Mouse (Mus musculus): ENCODE measurements around the gene Cpt1a.

DNA sequence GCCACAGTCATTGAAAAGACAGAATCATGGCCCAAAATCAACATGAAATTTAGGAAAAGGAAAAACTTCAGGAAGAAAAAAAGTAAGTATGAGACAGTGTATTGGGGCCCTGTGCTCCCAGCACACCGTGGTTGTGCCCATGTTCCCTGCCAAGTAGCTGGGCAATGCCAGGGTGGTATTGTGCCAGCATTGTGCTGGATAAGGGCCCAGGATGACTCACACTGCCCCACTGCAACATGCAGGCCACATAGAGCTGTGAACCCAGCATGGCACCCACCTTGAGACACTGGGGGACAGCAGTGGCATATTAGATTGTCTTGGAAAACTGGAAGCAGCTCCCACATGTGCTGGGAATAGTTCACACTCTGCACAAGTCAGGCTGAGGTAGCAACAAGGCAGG, 33.1 kb upstream of the Cpt1a start:
- no peak for TF ChIP-seq CTCF (IDR thresholded peaks at IDR 0.05; ENCODE audit: low read depth, low read length)
- no peak for TF ChIP-seq POLR2A (IDR thresholded peaks at IDR 0.05; ENCODE audit: borderline replicate concordance, low read depth, low read length)
